Mouse (Mus musculus) liver, embryonic 14.5 days (tissue): ENCODE measurements around the gene Ubxn10. TPM values are rescaled to one million over a fixed set of nuclear protein-coding genes. Genes with fewer than 3 reads are reported as not detected.

Experiments used
- ATAC-seq: fragments of 200-750 bp; cut with Nextera tagmentation; 2 replicates; pipeline ENCODE4 v1.8.0; 2017; ENCODE audit warnings: moderate number of reproducible peaks, mild to moderate bottlenecking, moderate library complexity; ENCODE audit not compliant: insufficient read depth
- DNase-seq, 3 experiments: peaks; one replicate each; pipeline ENCODE4 v3.0.0-alpha.2; 2012 to 2013; ENCODE audit warnings: low read depth in 3 of 3, low spot score in 3 of 3
- H3K27ac ChIP-seq: fragments of 300-500 bp; sonication (generic); 2 replicates; pipeline ENCODE4 v1.5.1; 2014; ENCODE audit warnings: moderate library complexity, mild to moderate bottlenecking, control low read depth, inconsistent platforms
- H3K27me3 ChIP-seq: fragments of 300-500 bp; sonication (generic); 2 replicates; pipeline ENCODE4 v1.6.1; 2014; ENCODE audit warnings: mild to moderate bottlenecking, low read length, moderate library complexity; ENCODE audit not compliant: control insufficient read depth, insufficient read depth
- H3K36me3 ChIP-seq: fragments of 300-500 bp; sonication (generic); replicated peaks from 2 replicates; pipeline ENCODE4 v1.6.1; 2014; ENCODE audit warnings: low read depth; ENCODE audit not compliant: control insufficient read depth, insufficient read depth
- H3K4me1 ChIP-seq, 2 experiments: fragments of 200-500 bp in 1 of 2; fragments of 300-500 bp in 1 of 2; sonication (generic) in 1 of 2; replicated peaks; 2 replicates each; pipeline ENCODE4 v1.6.1; 2012 to 2014; ENCODE audit warnings: antibody characterized with exemption in 1 of 2, inconsistent platforms in 1 of 2, low read length in 1 of 2; ENCODE audit not compliant: control insufficient read depth in 2 of 2, insufficient read depth in 2 of 2
- H3K4me2 ChIP-seq: fragments of 300-500 bp; sonication (generic); 2 replicates; pipeline ENCODE4 v1.6.1; 2014; ENCODE audit warnings: low read depth, mild to moderate bottlenecking, control low read depth, moderate library complexity
- H3K4me3 ChIP-seq, 2 experiments: fragments of 200-500 bp in 1 of 2; fragments of 300-500 bp in 1 of 2; sonication (generic) in 1 of 2; 2 replicates each; pipeline ENCODE4 v1.5.1; 2012 to 2014; ENCODE audit warnings: low read depth in 2 of 2, low read length in 2 of 2, mild to moderate bottlenecking in 2 of 2, control low read depth in 1 of 2, inconsistent platforms in 1 of 2, moderate library complexity in 1 of 2; ENCODE audit not compliant: insufficient read depth in 1 of 2
- H3K9ac ChIP-seq: fragments of 300-500 bp; sonication (generic); replicated peaks from 2 replicates; pipeline ENCODE4 v1.6.1; 2014; ENCODE audit warnings: mild to moderate bottlenecking, control low read depth, moderate library complexity
- H3K9me3 ChIP-seq: fragments of 300-500 bp; sonication (generic); 2 replicates; pipeline ENCODE4 v1.6.1; 2016; ENCODE audit warnings: low read length, mixed read lengths; ENCODE audit not compliant: control insufficient read depth
- CTCF ChIP-seq: IDR thresholded peaks from 2 replicates; pipeline ENCODE4 v1.5.1; 2016; ENCODE audit warnings: antibody characterized with exemption, low read depth, control low read depth
- EP300 ChIP-seq: IDR thresholded peaks from 2 replicates; pipeline ENCODE4 v1.6.1; 2016; ENCODE audit warnings: antibody characterized with exemption, low read depth
- WGBS: fragments of 180-500 bp; shearing (Covaris S2); extraction: QIAGEN DNeasy Blood & Tissue Kit; methylation state at CpG from one replicate; pipeline ENCODE4 v1.1.7; 2014; ENCODE audit not compliant: insufficient replicate concordance; 5-methylcytosine and 5-hydroxymethylcytosine counted together
- polyA plus RNA-seq, 2 experiments: library from polyadenylated mRNA; depleted of rRNA in 1 of 2; stranded (reverse) in 1 of 2; unstranded in 1 of 2; fragments of >200 nt; fragmentation: Nextera tagmentation in 1 of 2; extraction: Ambion mirVana in 1 of 2; gene quantifications; 2 replicates each; pipeline versions ENCODE4 v1.2.1 to v1.2.3; 2012 to 2014

Ubxn10 gene
- polyA plus RNA-seq, 2 experiments, result 0.06 to 0.09 TPM

DNA sequence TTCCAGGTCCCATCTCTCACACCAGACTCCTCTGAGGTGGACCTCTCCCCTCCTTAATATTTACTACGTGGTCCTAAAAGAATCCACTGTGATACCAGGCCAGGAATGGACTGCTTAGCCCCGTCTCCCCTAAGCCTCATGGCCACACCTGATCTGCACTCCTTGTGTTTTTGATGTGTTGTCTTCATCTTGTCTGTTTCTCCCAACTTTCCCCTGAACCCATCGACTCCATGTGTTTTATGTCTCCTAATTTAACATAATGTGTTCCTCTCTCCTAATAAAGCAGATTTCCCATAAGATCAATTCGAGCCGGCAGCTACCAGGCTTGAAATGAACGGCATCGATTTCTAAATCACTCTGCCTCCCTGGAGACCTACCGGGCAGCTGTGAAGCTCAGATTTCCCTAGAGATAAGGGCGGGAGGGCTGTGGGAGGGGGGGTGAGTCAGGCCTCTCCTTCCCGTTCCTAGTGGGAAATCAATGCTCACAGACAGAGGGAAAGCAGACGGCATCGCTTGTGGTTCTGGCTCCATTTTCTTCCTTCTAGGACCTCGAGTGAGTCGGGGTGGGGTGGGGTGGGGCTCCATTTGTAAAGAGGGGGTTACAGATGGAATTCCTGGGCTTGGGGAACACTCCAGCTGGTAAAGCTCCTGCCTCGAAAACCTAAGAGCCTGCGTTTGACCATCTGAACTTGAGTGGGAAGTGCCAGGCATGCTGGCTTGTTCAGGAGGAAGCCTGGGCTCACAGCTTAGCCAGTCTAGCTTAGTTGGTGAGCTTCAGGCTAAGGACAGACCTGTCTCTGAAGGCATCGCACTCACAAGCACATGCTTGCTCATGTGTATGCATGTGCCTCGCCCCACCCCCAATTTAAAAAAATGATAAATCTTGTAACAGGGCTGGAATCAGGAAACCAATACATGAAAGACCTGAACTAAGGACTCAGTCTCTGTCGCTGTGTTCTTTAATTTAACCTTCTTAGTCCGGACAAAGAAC is 40.7 kb upstream of the Ubxn10 start:
- no peaks in the 10 kb centered on the region for H3K9me3 ChIP-seq
- WGBS, result 33% methylated on average over 20 of the region's 20 CpGs
- H3K27ac ChIP-seq, result no peak overlapping the region
- DNase-seq, result no peak
- no peak overlapping the region for H3K4me2 ChIP-seq
- H3K4me3 ChIP-seq, result no peak overlapping the region
- H3K36me3 ChIP-seq, result no peaks in the 10 kb centered on the region
- H3K9ac ChIP-seq, result no peak overlapping the region
- H3K4me1 ChIP-seq, result no peaks in the 10 kb centered on the region
- TF ChIP-seq EP300 (no peak), CTCF (no peak)
- no peak for ATAC-seq
- no peaks in the 10 kb centered on the region for H3K27me3 ChIP-seq

DNA sequence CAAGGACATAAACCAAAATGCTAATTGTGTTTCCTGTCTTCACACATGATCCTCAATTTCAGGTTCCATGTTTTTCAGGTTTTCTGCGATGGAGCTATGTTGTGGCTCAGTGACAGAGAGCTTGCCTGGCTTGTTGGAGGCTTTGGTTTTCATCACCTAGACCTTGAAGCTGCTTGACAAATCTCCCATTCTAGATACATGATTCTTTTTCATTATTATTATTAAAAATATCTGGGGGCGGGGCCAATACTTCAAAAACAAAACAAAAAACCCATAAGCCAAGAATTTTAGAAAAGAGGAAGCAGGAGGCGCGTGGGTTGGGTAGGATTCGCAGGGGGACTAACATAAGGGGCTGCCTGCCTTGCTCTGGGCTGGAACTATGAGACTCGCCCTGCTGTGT is 38.5 kb upstream of the Ubxn10 start, which contains the start of gene Pla2g2d:
Pla2g2d (plus strand) TSS at position 301 of the 400 bp plus-strand sequence.
- WGBS, result 50% methylated on average over 6 of the region's 6 CpGs
- H3K9ac ChIP-seq, result no peak within 1 kb of the TSS
- no peak within 1 kb of the TSS for H3K4me3 ChIP-seq

GRCm38 (mm10) chr4:138772386-138772785 is 35.4 kb upstream of the Ubxn10 start:
- H3K9ac ChIP-seq, result no peak overlapping the region
- no peak overlapping the region for H3K27ac ChIP-seq
- no peaks in the 10 kb centered on the region for H3K27me3 ChIP-seq
- WGBS, result 48% methylated on average over 5 of the region's 5 CpGs
- TF ChIP-seq EP300 (no peak), CTCF (no peak)
- H3K4me2 ChIP-seq, result no peak overlapping the region
- H3K4me1 ChIP-seq, result no peaks in the 10 kb centered on the region
- H3K4me3 ChIP-seq, result no peak overlapping the region
- no peaks in the 10 kb centered on the region for H3K9me3 ChIP-seq
- ATAC-seq, result no peak
- no peak for DNase-seq
- no peaks in the 10 kb centered on the region for H3K36me3 ChIP-seq

More for the DNA sequence above, 38.5 kb upstream of the Ubxn10 start, which contains the start of gene Pla2g2d:
- no peak within 1 kb of the TSS for H3K27ac ChIP-seq
- TF ChIP-seq CTCF (no peak), EP300 (no peak)
- H3K36me3 ChIP-seq, result no peaks in the 10 kb centered on the region
- H3K4me2 ChIP-seq, result no peak within 1 kb of the TSS
- no peaks in the 10 kb centered on the region for H3K27me3 ChIP-seq
- H3K4me1 ChIP-seq, result no peaks in the 10 kb centered on the region
- ATAC-seq (no peak), DNase-seq (no peak)
- H3K9me3 ChIP-seq, result no peaks in the 10 kb centered on the region

- Histone ChIP-seq H3K27ac (no peak overlapping the region), H3K4me3 (no peak overlapping the region), H3K36me3 (no peaks in the 10 kb centered on the region), H3K9ac (no peak overlapping the region), H3K27me3 (no peaks in the 10 kb centered on the region), H3K9me3 (no peaks in the 10 kb centered on the region), H3K4me2 (no peak overlapping the region), H3K4me1 (no peaks in the 10 kb centered on the region)
- 59% methylated on average over 10 of the region's 10 CpGs for WGBS
- no peak for ATAC-seq
- DNase-seq, result no peak
- TF ChIP-seq EP300, result no peak
- no peak for TF ChIP-seq CTCF
These were observed 35.0 kb upstream of the Ubxn10 start for GRCm38 (mm10) chr4:138771970-138772369.

- Histone ChIP-seq H3K4me2 (no peak overlapping the region), H3K9ac (no peak overlapping the region), H3K36me3 (no peaks in the 10 kb centered on the region), H3K27ac (no peak overlapping the region), H3K4me3 (no peak overlapping the region), H3K9me3 (no peaks in the 10 kb centered on the region), H3K4me1 (no peaks in the 10 kb centered on the region), H3K27me3 (no peaks in the 10 kb centered on the region)
- no peak for DNase-seq
- no peak for ATAC-seq
- WGBS, result 40% methylated on average over 9 of the region's 9 CpGs
- TF ChIP-seq EP300 (no peak), CTCF (no peak)
These were observed 25.3 kb upstream of the Ubxn10 start for GRCm38 (mm10) chr4:138762266-138762665.
